Mouse (Mus musculus) C2C12 (cell line): ENCODE results near the gene Rnps1.

Experiments used
- CEBPB ChIP-seq: IDR thresholded peaks from one replicate; pipeline ENCODE4 v1.6.1; 2011; ENCODE audit warnings: low read depth, mild to moderate bottlenecking, control low read depth, moderate library complexity
- CTCF ChIP-seq: IDR thresholded peaks from one replicate; pipeline ENCODE4 v1.5.1; 2011; ENCODE audit not compliant: control insufficient read depth, insufficient read depth, insufficient read length
- FOSL1 ChIP-seq: IDR thresholded peaks from one replicate; pipeline ENCODE4 v1.8.0; 2011; ENCODE audit warnings: mild to moderate bottlenecking, low read length; ENCODE audit not compliant: poor library complexity, insufficient read depth, severe bottlenecking
- MAX ChIP-seq: IDR thresholded peaks from one replicate; pipeline ENCODE4 v1.6.1; 2011; ENCODE audit warnings: mild to moderate bottlenecking, control low read depth
- MYOD1 ChIP-seq: IDR thresholded peaks from one replicate; pipeline ENCODE4 v1.6.1; 2011; ENCODE audit warnings: low read depth; ENCODE audit not compliant: control insufficient read depth, insufficient read length
- MYOG ChIP-seq: IDR thresholded peaks from one replicate; pipeline ENCODE4 v1.6.1; 2011; ENCODE audit not compliant: control insufficient read depth, insufficient read length; ENCODE audit errors: extremely low read depth
- USF1 ChIP-seq: IDR thresholded peaks from one replicate; pipeline ENCODE4 v1.6.1; 2011; ENCODE audit warnings: low read depth, mild to moderate bottlenecking, control low read depth, moderate library complexity

GRCm38 (mm10) chr17:24407116-24407803 lies 7.1 kb upstream of the Rnps1 start:
- TF ChIP-seq FOSL1, result no peak
- TF ChIP-seq CTCF, result no peak
- TF ChIP-seq MAX, result no peak
- TF ChIP-seq USF1, result no peak
- no peak for TF ChIP-seq MYOD1
- TF ChIP-seq CEBPB, result no peak
- TF ChIP-seq MYOG, result no peak
